Mouse (Mus musculus) limb, embryonic 13.5 days (tissue): ENCODE measurements at regions not wholly inside any gene's neighbourhood (a gene's known extent, or its start where the extent isn't known, plus 50 kb on each side); places are given as distances from the start of the nearest gene placed in this dataset.
"Not testable (repeated sequence)": the region's sequence is repeated elsewhere in the genome, so short reads cannot be mapped to it uniquely, and the experiment has no call there.

Experiments used
- ATAC-seq: fragments of 200-750 bp; cut with Nextera tagmentation; 2 replicates; pipeline ENCODE4 v1.8.0; 2017; ENCODE audit warnings: low read depth, moderate number of reproducible peaks, moderate TSS enrichment; ENCODE audit not compliant: low FRiP score
- H3K27ac ChIP-seq: fragments of 300-500 bp; sonication (generic); 2 replicates; pipeline ENCODE4 v1.5.1; 2015; ENCODE audit warnings: inconsistent platforms, mild to moderate bottlenecking, moderate library complexity
- H3K27me3 ChIP-seq: fragments of 300-500 bp; sonication (generic); 2 replicates; pipeline ENCODE4 v1.6.1; 2015; ENCODE audit warnings: mild to moderate bottlenecking, inconsistent platforms
- H3K36me3 ChIP-seq: fragments of 300-500 bp; sonication (generic); 2 replicates; pipeline ENCODE4 v1.6.1; 2015; ENCODE audit warnings: inconsistent platforms, mild to moderate bottlenecking, moderate library complexity
- H3K4me1 ChIP-seq: fragments of 300-500 bp; sonication (generic); 2 replicates; pipeline ENCODE4 v1.6.1; 2015; ENCODE audit warnings: inconsistent platforms
- H3K4me2 ChIP-seq: fragments of 300-500 bp; sonication (generic); replicated peaks from 2 replicates; pipeline ENCODE4 v1.6.1; 2015; ENCODE audit warnings: inconsistent platforms, mild to moderate bottlenecking, moderate library complexity
- H3K4me3 ChIP-seq: fragments of 300-500 bp; sonication (generic); 2 replicates; pipeline ENCODE4 v1.5.1; 2015; ENCODE audit warnings: moderate library complexity, mild to moderate bottlenecking, inconsistent platforms
- H3K9ac ChIP-seq: fragments of 300-500 bp; sonication (generic); 2 replicates; pipeline ENCODE4 v1.6.1; 2015; ENCODE audit warnings: mild to moderate bottlenecking, inconsistent platforms
- H3K9me3 ChIP-seq: fragments of 300-500 bp; sonication (generic); 2 replicates; pipeline ENCODE4 v1.6.1; 2016; ENCODE audit warnings: inconsistent platforms
- WGBS: fragments of 180-500 bp; shearing (Covaris S2); methylation state at CpG from one replicate; pipeline ENCODE4 v1.1.7; 2015; 5-methylcytosine and 5-hydroxymethylcytosine counted together

DNA sequence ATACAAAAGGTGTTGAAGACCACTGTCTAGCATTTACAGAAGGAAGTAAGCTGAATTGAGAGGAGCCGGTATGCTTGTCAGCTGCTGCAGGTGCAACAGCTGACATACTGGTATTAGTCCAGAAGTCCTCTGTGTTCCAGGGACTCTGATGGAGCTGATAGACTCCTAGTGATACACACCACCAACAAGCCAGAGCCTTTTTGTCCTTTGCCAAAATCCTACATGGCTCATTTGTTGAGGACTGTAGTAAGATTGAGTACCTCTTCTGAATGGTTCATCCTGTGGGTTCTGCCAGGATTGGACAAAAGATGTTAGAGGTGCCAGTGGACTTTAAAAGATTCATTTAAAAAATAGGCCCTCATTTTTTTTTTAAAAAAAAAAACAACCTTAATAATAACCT, 129.4 kb upstream of the Tmem185a start:
- H3K4me2 ChIP-seq, result no peak overlapping the region
- no peaks in the 10 kb centered on the region for H3K36me3 ChIP-seq
- WGBS, result 94% methylated on average over 1 of the region's 1 CpGs
- no peak overlapping the region for H3K4me3 ChIP-seq
- H3K9ac ChIP-seq, result no peak overlapping the region
- no peaks in the 10 kb centered on the region for H3K9me3 ChIP-seq
- ATAC-seq, result no peak
- no peaks in the 10 kb centered on the region for H3K4me1 ChIP-seq
- H3K27me3 ChIP-seq, result no peaks in the 10 kb centered on the region
- H3K27ac ChIP-seq, result no peak overlapping the region

DNA sequence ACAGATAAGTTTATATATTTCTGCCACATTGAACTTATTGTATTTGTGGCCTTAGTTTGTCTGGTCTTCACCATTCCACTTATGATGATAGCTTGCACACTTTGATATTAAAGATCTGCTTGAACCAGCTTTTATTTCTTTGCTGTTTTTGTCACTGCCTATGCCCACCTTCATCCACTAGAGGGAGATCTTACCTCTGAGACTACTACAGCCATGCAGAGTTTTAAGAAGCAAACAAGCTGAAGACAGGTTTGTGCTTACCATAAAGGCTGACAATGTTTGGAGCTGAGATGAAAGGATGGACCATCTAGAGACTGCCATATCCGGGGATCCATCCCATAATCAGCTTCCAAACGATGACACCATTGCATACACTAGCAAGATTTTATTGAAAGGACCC, 105.4 kb upstream of the Tmem185a start:
- H3K27me3 ChIP-seq, H3K36me3 ChIP-seq, ATAC-seq, H3K4me2 ChIP-seq, H3K27ac ChIP-seq, H3K9ac ChIP-seq, H3K4me3 ChIP-seq, H3K9me3 ChIP-seq, H3K4me1 ChIP-seq: not testable (repeated sequence)
- 22% methylated on average over 2 of the region's 2 CpGs for WGBS

DNA sequence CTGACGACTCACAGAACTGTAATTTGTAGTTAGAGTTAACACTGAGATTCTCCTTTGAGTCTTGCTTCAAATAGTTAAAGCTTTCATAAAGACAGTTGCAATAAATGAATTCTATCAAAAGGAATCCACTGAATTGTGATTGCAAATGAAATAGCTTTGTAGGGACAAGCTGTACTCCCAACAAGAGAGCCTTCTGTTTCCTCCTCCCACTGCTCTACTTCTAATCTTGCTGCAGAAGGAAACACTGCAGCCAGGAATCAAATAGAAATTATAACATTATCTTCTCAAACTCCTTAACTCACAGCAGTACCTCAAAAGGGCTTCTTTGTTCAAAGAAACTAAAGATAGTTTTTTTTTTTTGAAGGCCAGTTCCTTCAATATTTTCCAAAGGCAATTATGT, 103.2 kb upstream of the Tmem185a start:
- Histone ChIP-seq H3K9me3 (no peaks in the 10 kb centered on the region), H3K4me3 (no peak overlapping the region), H3K4me2 (no peak overlapping the region), H3K9ac (no peak overlapping the region), H3K36me3 (no peaks in the 10 kb centered on the region), H3K27ac (no peak overlapping the region), H3K27me3 (no peaks in the 10 kb centered on the region), H3K4me1 (no peaks in the 10 kb centered on the region)
- WGBS, result 56% methylated on average over 1 of the region's 1 CpGs
- ATAC-seq, result no peak

DNA sequence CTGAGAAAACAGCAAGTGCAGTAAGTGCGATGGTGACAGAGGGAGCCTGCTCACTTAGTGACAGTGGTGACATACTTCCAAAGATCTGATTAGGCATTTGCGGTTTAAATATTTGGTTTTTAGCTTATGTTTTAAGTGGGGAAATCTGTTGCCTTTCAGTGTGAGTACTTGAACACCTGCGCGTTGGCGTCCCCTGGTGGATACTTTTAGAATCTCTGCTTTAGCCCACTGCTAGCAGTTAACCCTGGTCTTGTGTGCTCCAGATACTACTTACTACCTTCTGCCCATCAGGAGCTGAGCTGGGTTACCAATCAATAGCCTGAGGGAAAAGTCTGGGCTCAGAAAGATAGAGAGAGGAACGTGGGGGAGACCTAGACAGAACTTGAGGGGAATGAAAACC, 97.3 kb upstream of the Tmem185a start:
- H3K4me2 ChIP-seq, H3K4me3 ChIP-seq, H3K27ac ChIP-seq, H3K27me3 ChIP-seq, ATAC-seq, H3K4me1 ChIP-seq, H3K9ac ChIP-seq, H3K9me3 ChIP-seq, H3K36me3 ChIP-seq: not testable (repeated sequence)
- 42% methylated on average over 2 of the region's 6 CpGs for WGBS

DNA sequence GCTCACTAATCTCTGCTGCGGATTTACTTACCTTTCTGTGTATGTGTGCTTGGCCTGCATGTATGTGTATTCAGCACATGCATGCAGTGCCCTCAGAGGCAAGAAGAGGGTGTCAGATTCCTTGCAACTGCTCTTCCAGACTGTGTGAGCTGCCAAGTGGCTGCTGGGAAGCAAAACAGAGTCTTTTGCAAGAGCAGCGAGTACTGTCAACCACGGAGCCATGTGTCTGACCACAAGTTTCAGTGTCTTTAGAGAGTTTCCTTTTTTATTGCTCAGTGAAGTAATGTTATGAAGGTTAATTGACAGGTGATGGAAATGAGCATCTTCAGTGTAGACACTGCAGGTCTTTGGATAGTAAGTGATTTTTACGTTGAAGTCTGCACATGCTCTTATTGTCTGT, 93.6 kb upstream of the Tmem185a start:
- H3K27ac ChIP-seq, ATAC-seq, H3K4me3 ChIP-seq, H3K36me3 ChIP-seq, H3K4me2 ChIP-seq, H3K9ac ChIP-seq, H3K27me3 ChIP-seq, H3K4me1 ChIP-seq, H3K9me3 ChIP-seq: not testable (repeated sequence)
- 76% methylated on average over 3 of the region's 4 CpGs for WGBS

DNA sequence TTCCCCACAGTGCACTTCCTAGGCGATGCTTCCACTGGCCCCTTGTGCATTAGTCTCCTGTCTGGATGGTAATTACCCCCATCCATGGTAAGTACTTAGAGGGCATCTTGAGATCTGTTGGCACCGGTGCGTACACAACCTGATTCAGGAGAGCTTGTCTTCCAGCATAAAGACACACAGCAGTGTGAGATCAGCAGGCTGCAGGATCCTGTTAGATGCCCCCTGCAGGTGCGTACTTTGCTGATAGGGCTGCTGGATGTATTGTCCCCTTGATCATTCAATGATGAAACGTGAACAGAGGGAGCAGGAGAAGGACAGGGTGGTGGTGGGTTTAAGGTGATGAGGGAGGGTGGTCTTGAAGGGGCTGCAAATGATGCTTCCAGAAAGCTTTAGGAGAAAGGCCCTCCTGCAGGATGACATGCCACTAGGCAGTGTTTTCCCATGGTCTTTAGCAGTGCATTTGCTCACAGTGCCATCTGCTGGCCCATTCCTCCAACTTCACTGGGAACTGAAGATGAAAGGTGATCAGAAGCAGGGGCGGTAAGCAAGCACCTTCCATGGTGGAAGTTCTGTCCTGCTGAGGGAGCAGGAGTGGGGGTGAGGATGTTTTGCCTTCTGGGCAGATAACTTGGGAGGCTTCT, 92.5 kb upstream of the Tmem185a start:
- not testable (repeated sequence) for H3K4me2 ChIP-seq, H3K4me1 ChIP-seq, H3K36me3 ChIP-seq, H3K27me3 ChIP-seq, H3K9ac ChIP-seq, H3K9me3 ChIP-seq, H3K27ac ChIP-seq, H3K4me3 ChIP-seq
- ATAC-seq, result peak; percentile 48; the same call in 1 of the 2 replicates
- 37% methylated on average over 4 of the region's 6 CpGs for WGBS
